In the genomic region with DNA sequence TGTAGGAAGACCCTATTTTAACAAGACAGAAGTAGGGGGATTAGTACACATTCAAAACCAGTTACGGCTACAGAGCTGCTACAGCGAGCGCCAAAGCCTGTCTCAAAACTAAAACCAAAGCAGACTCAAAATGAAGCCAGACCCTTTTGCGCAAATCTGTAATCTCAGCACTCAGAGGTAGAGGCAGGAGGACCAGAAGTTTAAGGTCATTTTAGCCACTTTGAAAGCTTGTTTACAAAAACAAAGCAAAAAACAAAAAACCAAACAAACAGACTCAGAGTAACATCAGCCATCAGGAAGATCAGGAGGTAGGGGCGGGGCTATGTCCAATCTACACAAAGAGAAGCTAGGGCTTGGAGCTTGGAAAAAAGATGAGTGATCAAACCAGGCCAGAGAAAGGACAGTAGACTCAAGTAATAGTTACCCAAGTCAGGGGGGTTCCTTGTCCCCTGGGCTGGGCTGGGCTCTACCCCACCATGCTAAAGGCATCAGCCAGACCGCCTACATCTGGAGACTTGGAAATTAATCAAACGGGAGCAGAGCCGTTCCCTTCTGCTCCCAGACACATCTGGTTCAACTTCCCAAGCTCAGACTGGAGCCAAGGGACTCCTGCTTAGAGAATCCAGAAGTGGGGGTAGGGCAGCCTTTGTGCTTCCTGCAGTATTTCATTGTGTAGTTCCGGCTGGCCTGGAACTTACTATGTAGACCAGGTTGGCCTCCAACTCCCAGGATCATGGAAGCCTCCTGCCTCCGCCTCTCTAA, we compare ENCODE assay signal across 8 mouse cellular contexts. TPM values are rescaled to one million over a fixed set of nuclear protein-coding genes. Genes with fewer than 3 reads are reported as not detected.
DNase-seq lines count a peak whose midpoint lies in the region; ATAC-seq and TF ChIP-seq lines count a peak whose summit lies in the region.

No protein-coding gene starts in this region.

- no peaks in the 10 kb centered on the region for H3K27me3 ChIP-seq in MEL (ENCODE audit: control insufficient read depth in 1 of 2, insufficient read depth in 2 of 2, low read length in 2 of 2)
- no peaks in the 10 kb centered on the region for H3K27me3 ChIP-seq in liver, postnatal 0 days (ENCODE audit: insufficient read depth, low read length)

- TF ChIP-seq RAD21 in MEL (IDR thresholded peaks at IDR 0.05; ENCODE audit: low read depth, low read length), result no peak

- H3K4me3 ChIP-seq in MEL (ENCODE audit: control insufficient read depth in 1 of 2, insufficient read depth in 1 of 2, low read depth in 2 of 2, low read length in 2 of 2), result no peak overlapping the region
- H3K4me3 ChIP-seq in liver, postnatal 0 days (ENCODE audit: low read depth, low read length), result peak overlapping the region; percentile 60

- intact Hi-C loops in heart, postnatal 10 days (cut with DNase I), result no loop called here

- H3K9me3 ChIP-seq in MEL (replicated peaks; ENCODE audit: insufficient read depth, low read length), result no peaks in the 10 kb centered on the region
- H3K9me3 ChIP-seq in liver, postnatal 0 days (ENCODE audit: low read length), result no peaks in the 10 kb centered on the region

- no peak for TF ChIP-seq EP300 in MEL (IDR thresholded peaks at IDR 0.05; ENCODE audit: low read depth in 1 of 2, low read length in 2 of 2)
- no peak for TF ChIP-seq EP300 in liver, postnatal 0 days (IDR thresholded peaks at IDR 0.05; ENCODE audit: low read depth)

- H3K4me1 ChIP-seq in MEL (ENCODE audit: control insufficient read depth in 1 of 2, insufficient read depth in 2 of 2, low read length in 2 of 2), result peaks cover 17 to 45% of the 10 kb centered on the region in 2 experiments
- peaks cover 51% of the 10 kb centered on the region for H3K4me1 ChIP-seq in liver, postnatal 0 days (ENCODE audit: insufficient read depth)

- no peak overlapping the region for H3K9ac ChIP-seq in MEL (ENCODE audit: control insufficient read depth, low read depth, low read length, poor library complexity, severe bottlenecking)
- H3K9ac ChIP-seq in liver, postnatal 0 days (replicated peaks), result peak overlapping the region; percentile 44

- H3K79me2 ChIP-seq in MEL (ENCODE audit: control insufficient read depth, insufficient read depth, low read length, poor library complexity), result peaks cover 3% of the 10 kb centered on the region; the same call in 1 of the 2 replicates

- H3K27ac ChIP-seq in MEL (ENCODE audit: control insufficient read depth, low read depth, low read length), result peak overlapping the region; percentile 46
- peak overlapping the region; percentile 89 for H3K27ac ChIP-seq in liver, postnatal 0 days (ENCODE audit: low read depth)

- H3K36me3 ChIP-seq in MEL (ENCODE audit: control insufficient read depth in 1 of 2, insufficient read depth in 2 of 2, low read length in 2 of 2), result peaks cover 0 to 27% of the 10 kb centered on the region in 2 experiments; a peak in 2 of 4 replicates
- H3K36me3 ChIP-seq in liver, postnatal 0 days (replicated peaks; ENCODE audit: insufficient read depth, low read length), result peaks cover 1% of the 10 kb centered on the region; the same call in 1 of the 2 replicates

- no peak for TF ChIP-seq POLR2A in MEL (IDR thresholded peaks at IDR 0.05; ENCODE audit: control insufficient read depth in 1 of 2, insufficient read depth in 1 of 2, low read depth in 1 of 2, low read length in 2 of 2, poor library complexity in 1 of 2)

- ATAC-seq in liver, postnatal 0 days, result no peak

- peak; percentile 61 for DNase-seq in embryo, embryonic 10 days (ENCODE audit: low spot score)
- DNase-seq in embryo, embryonic 9.5 days (ENCODE audit: extremely low spot score), result no peak
- DNase-seq in MEL (ENCODE audit: low read depth, low spot score), result no peak
- peak; percentile 76 for DNase-seq in heart, postnatal 10 days
- no peak for DNase-seq in liver, postnatal 0 days
- no peak for DNase-seq in urinary bladder, postnatal 10 days (ENCODE audit: low spot score)
- DNase-seq in left cerebral cortex, adult 11 months (ENCODE audit: low spot score), result no peak
- no peak for DNase-seq in left cerebral cortex, adult 8-10 months (ENCODE audit: low spot score in 2 of 2)

- WGBS in liver, postnatal 0 days (ENCODE audit: insufficient replicate concordance), result 74% methylated on average over 10 of the region's 10 CpGs

- H3K4me2 ChIP-seq in liver, postnatal 0 days (ENCODE audit: low read depth, low read length), result peak overlapping the region; percentile 78

- no peak for TF ChIP-seq CTCF in MEL (IDR thresholded peaks at IDR 0.05 in 2 of 3, conservative IDR thresholded peaks at IDR 0.05 in 1 of 3; ENCODE audit: control insufficient read depth in 1 of 3, insufficient read depth in 1 of 3, low read depth in 2 of 3, low read length in 3 of 3, poor library complexity in 1 of 3, severe bottlenecking in 1 of 3)
- TF ChIP-seq CTCF in liver, postnatal 0 days (IDR thresholded peaks at IDR 0.05; ENCODE audit: low read depth), result no peak

TF ChIP-seq in MEL, 35 proteins besides CTCF, POLR2A, EP300 and RAD21:
- TF ChIP-seq MYC (IDR thresholded peaks at IDR 0.05; ENCODE audit: low read depth, low read length), result no peak
- TF ChIP-seq POLR2AphosphoS5 (IDR thresholded peaks at IDR 0.05; ENCODE audit: borderline replicate concordance, low read depth, low read length), result no peak
- no peak for TF ChIP-seq ZC3H11A (IDR thresholded peaks at IDR 0.05; ENCODE audit: low read depth, low read length)
- TF ChIP-seq CHD1 (IDR thresholded peaks at IDR 0.05; ENCODE audit: low read depth, low read length), result no peak
- TF ChIP-seq USF2 (IDR thresholded peaks at IDR 0.05; ENCODE audit: borderline replicate concordance in 1 of 2, insufficient read depth in 1 of 2, low read depth in 1 of 2, low read length in 2 of 2), result no peak
- no peak for TF ChIP-seq TCF12 (IDR thresholded peaks at IDR 0.05; ENCODE audit: low read depth, low read length)
- no peak for TF ChIP-seq TAL1 (IDR thresholded peaks at IDR 0.05; ENCODE audit: low read length)
- TF ChIP-seq NELFE (IDR thresholded peaks at IDR 0.05; ENCODE audit: low read depth, low read length), result no peak
- TF ChIP-seq MEF2A (IDR thresholded peaks at IDR 0.05; ENCODE audit: extremely low read depth, insufficient replicate concordance, low read depth, low read length, poor library complexity, severe bottlenecking), result no peak

RNA-seq across cellular contexts. Expression of gene Adgre5, which starts 2.0 kb away (rescaled TPM):
- total RNA-seq in MEL (2012; rRNA removed), result 16.1 and 18.5 TPM in 2 replicates
- 10 to 100 TPM in 1 of 2 experiments, not detected in 1; 21.4 TPM for polyA plus RNA-seq in MEL (2012; ENCODE audit: insufficient read depth in 1 of 2, insufficient read length in 2 of 2, low read depth in 1 of 2, low replicate concordance in 2 of 2, missing spikeins in 1 of 2)
- total RNA-seq in heart, postnatal 10 days (2021), result 10 to 100 TPM; 66.0 to 68.1 TPM
- 14.5 and 15.7 TPM in 2 replicates for polyA plus RNA-seq in liver, postnatal 0 days (2015; fragmentation: Nextera tagmentation; extraction: Ambion mirVana)
- total RNA-seq in left cerebral cortex, adult 8-10 months (2022), result 10 to 100 TPM in 1 of 4 experiments, 1 to 10 TPM in 3; 8.3 to 12.2 (median 8.8) TPM

RNA-seq across cellular contexts. Expression of gene Ddx39, which starts 24.2 kb away (rescaled TPM):
- 279 and 361 TPM in 2 replicates for total RNA-seq in MEL (2012; rRNA removed)
- 100 to 1,000 TPM; 272 to 304 TPM for polyA plus RNA-seq in MEL (2012; ENCODE audit: insufficient read depth in 1 of 2, insufficient read length in 2 of 2, low read depth in 1 of 2, low replicate concordance in 2 of 2, missing spikeins in 1 of 2)
- 10 to 100 TPM; 37.5 to 38.4 TPM for total RNA-seq in heart, postnatal 10 days (2021)
- polyA plus RNA-seq in liver, postnatal 0 days (2015; fragmentation: Nextera tagmentation; extraction: Ambion mirVana), result 68.5 and 80.9 TPM in 2 replicates
- total RNA-seq in left cerebral cortex, adult 8-10 months (2022), result 10 to 100 TPM; 14.4 to 18.4 (median 16.3) TPM

RNA-seq across cellular contexts. Expression of gene Pkn1, which starts 40.2 kb away (rescaled TPM):
- 33.5 and 37.8 TPM in 2 replicates for total RNA-seq in MEL (2012; rRNA removed)
- 10 to 100 TPM; 41.2 to 73.2 TPM for polyA plus RNA-seq in MEL (2012; ENCODE audit: insufficient read depth in 1 of 2, insufficient read length in 2 of 2, low read depth in 1 of 2, low replicate concordance in 2 of 2, missing spikeins in 1 of 2)
- 10 to 100 TPM; 58.9 to 66.7 TPM for total RNA-seq in heart, postnatal 10 days (2021)
- polyA plus RNA-seq in liver, postnatal 0 days (2015; fragmentation: Nextera tagmentation; extraction: Ambion mirVana), result 8.5 TPM in 2 replicates
- 10 to 100 TPM; 52.2 to 66.2 (median 54.8) TPM for total RNA-seq in left cerebral cortex, adult 8-10 months (2022)

Comparison
In these comparisons a context has a peak if more than half of its experiments do, and no peak if none do; other contexts are left out.
1. DNase-seq: peak in embryo, embryonic 10 days (single experiment) and heart, postnatal 10 days (2 of 2); none in embryo, embryonic 9.5 days (single experiment), MEL (single experiment), liver, postnatal 0 days (single experiment), urinary bladder, postnatal 10 days (single experiment), left cerebral cortex, adult 11 months (single experiment) and left cerebral cortex, adult 8-10 months (0 of 2).